Mouse (Mus musculus) cerebellum, postnatal 25 days (tissue): ENCODE measurements at regions not wholly inside any gene's neighbourhood (a gene's known extent, or its start where the extent isn't known, plus 50 kb on each side); places are given as distances from the start of the nearest gene placed in this dataset.

Source experiments
- DNase-seq, 2 experiments: peaks; one replicate each; pipeline ENCODE4 v3.0.0; 2021; ENCODE audit warnings: mixed read lengths in 2 of 2

DNA sequence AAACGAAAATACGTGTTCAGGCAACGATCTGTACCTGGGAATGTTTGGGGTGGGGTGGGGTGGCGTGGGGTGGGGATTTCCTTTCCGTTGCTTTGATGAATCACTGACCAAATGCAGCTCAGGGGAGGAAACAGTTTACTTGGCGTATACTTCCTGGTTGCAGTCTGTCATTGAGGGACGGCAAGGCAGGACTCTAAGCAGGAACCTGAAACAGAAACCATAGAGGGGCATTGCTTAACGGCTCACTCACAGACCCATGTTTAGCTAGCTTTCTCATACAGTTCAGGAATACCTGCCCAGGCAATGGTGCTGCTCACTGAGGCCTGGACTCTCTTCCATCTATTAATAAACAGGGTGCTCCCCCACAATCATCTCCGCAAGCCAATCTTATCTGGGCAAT, 55.1 kb upstream of the Smox start:
- no peak for DNase-seq

DNA sequence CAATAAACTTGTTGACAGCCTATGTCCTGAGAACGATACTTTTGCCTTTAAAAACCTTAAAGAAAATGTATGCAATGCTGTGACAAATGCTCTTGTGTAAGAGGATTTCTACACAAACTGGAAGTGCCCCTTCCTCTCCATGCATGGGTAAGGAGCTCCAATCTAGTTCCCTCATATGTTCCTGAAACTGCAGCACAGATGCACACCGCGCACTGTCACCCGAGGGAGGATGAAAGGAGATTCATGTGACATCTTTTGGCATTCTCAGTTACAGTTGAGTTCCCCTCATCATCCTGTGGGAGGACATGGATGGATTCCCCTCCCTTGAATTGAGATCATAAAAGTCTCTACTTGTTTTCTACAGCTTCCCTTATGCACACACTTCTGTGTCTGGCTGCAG, 60.8 kb upstream of the Smox start:
- DNase-seq = no peak

- no peak for DNase-seq
Measured at GRCm38 (mm10) chr2:131428089-131428488, 63.2 kb upstream of the Smox start.

DNA sequence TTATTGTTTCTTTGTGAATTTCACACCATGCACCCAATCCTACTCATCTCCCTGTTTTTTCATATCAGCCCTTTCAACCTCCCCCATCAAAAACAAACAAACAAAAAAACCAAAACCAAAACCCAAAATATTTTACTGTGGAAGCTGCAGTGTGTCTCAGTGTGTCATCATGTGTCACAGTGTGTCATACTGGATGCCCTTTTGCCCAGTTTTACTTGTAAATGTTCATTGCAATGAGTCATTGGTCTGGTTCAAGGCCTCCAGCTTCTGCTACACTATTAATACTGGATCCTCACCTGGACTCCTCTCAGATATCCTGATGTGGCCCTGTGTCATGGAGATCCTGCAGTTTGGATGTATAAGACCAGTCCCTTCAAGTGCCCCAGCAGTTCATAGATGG, 64.4 kb upstream of the Smox start:
- no peak for DNase-seq

GRCm38 (mm10) chr2:131423616-131424320, 67.5 kb upstream of the Smox start:
- no peak for DNase-seq

- peak; percentile 67 to 71 for DNase-seq
Measured at GRCm38 (mm10) chr2:131422907-131423445, 68.3 kb upstream of the Smox start.

GRCm38 (mm10) chr2:131418130-131418529, 65.4 kb upstream of the Rnf24 start:
- DNase-seq = no peak

GRCm38 (mm10) chr2:131417472-131417871, 64.8 kb upstream of the Rnf24 start:
- DNase-seq = no peak

DNA sequence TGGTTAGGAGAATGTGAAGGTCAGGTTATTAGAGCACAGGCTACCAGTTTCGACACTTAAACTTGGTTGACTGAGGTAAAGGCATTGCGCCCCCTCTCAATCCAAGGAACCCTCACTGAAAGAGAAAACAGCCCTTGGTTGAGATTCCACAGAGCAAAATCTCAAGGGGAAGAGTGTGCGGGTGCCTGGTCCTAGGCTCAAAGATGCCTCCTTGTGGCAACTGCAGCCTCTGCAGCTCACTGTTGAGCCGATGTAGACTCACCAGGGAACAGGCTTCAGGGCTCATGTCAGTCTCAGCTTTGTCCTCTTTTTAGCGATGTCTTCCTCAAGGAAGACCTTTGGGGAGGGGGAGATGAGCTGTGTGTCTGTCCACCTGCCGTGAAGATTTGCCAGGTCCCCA, 63.8 kb upstream of the Rnf24 start:
- DNase-seq = peak; percentile 58 to 72

DNA sequence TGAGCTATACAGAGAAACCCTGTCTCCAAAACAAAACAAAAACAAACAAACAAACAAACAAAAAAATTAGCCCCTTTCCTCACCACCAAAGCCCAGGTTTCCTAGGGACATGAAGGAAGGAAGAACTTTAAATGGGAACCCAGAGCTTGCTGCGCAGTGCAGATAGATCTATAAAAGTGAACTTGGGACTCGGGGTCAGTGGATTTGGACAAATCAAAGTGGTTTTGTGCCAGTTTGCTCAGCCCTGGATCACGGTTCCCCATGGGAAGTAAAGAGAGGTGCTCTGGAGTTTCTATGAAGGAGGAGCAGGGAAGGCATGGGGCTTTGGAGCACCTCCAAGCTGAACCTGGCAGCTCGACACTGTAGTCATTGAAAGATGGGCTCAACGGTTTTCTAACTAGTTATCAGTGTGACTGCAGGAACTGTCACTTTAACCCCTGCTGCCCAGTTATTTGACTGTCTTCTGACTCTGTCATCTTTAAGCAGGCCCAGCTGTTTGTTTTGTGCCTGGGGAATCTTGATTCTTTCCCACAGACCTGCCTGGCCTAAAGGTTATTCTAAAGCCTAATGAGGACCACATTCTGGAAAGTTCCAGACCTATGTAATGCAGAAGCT, 58.3 kb upstream of the Rnf24 start:
- no peak for DNase-seq

- peak in 1 of 2 experiments; percentile 15 for DNase-seq
Measured at GRCm38 (mm10) chr2:131407337-131407736, 54.6 kb upstream of the Rnf24 start.

GRCm38 (mm10) chr2:131404218-131404555, 51.5 kb upstream of the Rnf24 start:
- peak in 1 of 2 experiments; percentile 5 for DNase-seq

DNA sequence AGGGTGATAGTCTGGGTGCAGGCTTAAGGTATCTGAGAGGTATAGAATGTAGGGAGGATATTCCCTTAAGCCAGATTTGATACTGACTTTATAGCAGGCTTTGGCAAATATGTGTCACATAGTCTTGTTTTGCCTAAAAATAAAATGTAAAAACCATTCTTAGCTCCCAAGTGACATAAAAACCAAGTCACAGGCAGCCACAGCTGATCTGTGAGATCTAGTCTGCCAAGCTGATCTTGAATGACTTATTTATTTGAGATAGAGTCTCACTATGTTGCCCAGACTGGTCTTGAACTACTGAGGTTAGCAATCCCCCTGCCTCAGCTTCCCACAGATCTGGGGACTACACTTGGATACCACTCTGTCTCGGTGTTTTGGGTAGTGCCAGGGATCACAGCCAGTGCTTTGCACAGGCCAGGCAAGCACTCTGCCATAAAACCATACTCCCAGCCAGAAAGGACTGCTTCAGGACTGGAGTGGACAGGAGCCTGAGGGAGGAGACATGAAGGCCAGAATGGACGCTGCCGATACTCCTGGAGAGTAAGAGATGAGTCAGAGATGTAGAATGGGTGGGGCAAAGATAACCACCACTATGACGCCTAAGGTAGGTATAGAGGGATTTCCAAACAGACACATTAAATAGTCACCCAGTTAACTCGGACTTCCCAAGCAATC, 51.0 kb upstream of the Rnf24 start:
- DNase-seq = no peak
